Mouse (Mus musculus): ENCODE data around the gene Olfr1506.
"Not testable (repeated sequence)": the region's sequence is repeated elsewhere in the genome, so short reads cannot be mapped to it uniquely, and the experiment has no call there.

Gene Olfr1506

DNA sequence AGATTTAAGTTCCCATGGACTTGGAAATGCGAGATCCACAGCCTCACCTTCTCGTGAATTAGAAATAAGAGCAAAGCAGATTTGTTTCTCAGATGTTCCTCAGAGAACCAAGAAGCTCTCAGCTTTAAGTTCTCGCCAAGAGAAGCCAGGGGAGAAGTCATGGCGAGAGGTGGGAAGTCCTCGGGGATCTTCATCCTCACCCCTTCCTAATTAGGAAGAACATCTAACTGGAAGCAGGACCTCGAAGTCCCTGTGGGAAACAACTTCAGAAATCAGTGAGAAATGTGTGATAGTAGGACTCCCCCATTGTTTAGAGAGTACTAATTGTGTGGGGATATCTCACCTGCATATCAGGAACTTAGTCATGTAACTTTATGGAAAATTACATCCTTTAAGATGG is at the start of gene Olfr1506:
Gene Olfr1506, minus strand, starts transcription at position 101 of the 400 bp plus-strand sequence.
- not testable (repeated sequence) for DNase-seq

DNA sequence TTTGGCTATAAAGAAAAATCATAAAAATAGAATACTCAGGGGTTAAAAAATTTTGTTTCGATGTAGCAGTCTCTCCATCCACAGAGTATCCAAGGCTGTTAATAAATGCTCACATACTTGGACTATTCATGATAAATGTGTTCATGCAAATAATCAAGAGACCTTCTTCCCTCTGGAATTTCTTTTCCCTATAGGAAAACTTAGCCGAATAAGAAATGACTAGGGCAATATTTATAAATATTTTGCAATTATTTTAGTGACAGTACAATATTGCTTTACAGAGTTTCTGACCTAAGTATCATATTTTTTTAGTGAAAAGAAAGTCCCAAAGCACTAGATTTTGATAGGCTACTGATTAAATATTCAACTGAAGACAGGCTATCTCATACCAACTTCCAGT is 46.6 kb upstream of the Olfr1506 start, which contains the start of gene Olfr1271:
Gene Olfr1271, minus strand, starts transcription at position 101 of the 400 bp plus-strand sequence.
- DNase-seq, result no peak

GRCm38 (mm10) chr2:90257492-90257891 is 33.2 kb upstream of the Olfr1506 start, which contains the start of gene Olfr142:
Gene Olfr142, minus strand, starts transcription at chr2:90257592.
- DNase-seq, result no peak

GRCm38 (mm10) chr2:90199606-90200005 is 24.7 kb downstream of the Olfr1506 start:
- DNase-seq, result not testable (repeated sequence)

GRCm38 (mm10) chr2:90195285-90195684 is 29.0 kb downstream of the Olfr1506 start:
- not testable (repeated sequence) for DNase-seq

GRCm38 (mm10) chr2:90194750-90195149 is 29.5 kb downstream of the Olfr1506 start:
- not testable (repeated sequence) for DNase-seq

DNA sequence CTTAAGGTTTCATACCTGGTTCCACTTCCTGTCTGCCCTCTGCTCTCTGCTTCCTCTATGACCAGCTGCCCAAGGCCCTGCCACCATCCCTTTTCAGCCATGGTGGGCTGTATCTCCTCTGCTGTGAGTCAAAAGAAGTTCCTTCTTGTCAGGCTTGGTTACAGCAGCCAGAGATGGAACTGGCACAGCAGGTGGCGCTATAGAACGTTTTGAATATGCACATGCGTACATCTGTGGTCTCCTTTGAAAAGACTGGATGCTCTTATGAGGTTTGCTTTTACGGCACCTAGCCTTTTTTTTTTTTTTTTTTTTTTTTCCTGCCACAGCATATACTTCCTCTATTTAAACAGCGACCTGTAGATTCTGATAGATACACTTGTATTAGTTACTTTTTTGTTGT is 37.2 kb downstream of the Olfr1506 start:
- not testable (repeated sequence) for DNase-seq

DNA sequence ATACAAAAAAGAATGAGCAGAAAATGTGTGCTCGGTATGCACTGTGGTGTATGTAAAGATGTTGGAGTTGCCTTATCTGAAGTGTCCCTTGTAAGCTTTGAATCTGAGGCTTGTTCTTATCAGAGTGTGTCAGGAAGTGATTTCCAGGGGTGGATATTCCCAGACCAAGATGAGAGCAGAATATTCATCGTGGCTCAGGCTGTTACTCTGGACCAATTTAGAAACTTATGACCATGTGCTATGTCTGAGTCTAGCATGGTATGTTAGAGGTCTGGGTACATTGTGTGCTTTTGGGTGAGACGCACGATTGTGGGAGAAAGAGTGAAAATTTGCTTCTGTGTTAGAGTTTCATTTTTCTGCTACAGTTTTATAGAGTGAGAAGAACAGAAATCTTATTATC is 38.2 kb downstream of the Olfr1506 start:
- DNase-seq, result not testable (repeated sequence)
